Mouse (Mus musculus) myocyte (in vitro differentiated cells): Measurements from ENCODE around the gene Mdfi.

ENCODE experiments used
- CEBPB ChIP-seq: IDR thresholded peaks from 2 replicates; pipeline ENCODE4 v1.6.1; 2011; ENCODE audit warnings: mild to moderate bottlenecking, moderate library complexity; ENCODE audit not compliant: poor library complexity, insufficient read depth, severe bottlenecking
- E2F4 ChIP-seq: IDR thresholded peaks from one replicate; pipeline ENCODE4 v1.6.1; 2011; ENCODE audit warnings: mild to moderate bottlenecking, control low read depth, moderate library complexity; ENCODE audit not compliant: insufficient read depth
- MYOG ChIP-seq, 3 experiments: IDR thresholded peaks; one replicate each; pipeline ENCODE4 v1.6.1; 2011; ENCODE audit warnings: control low read depth in 2 of 3, low read depth in 2 of 3, mild to moderate bottlenecking in 2 of 3; ENCODE audit not compliant: insufficient read length in 2 of 3, control insufficient read depth in 1 of 3, insufficient read depth in 1 of 3
- POLR2A ChIP-seq: IDR thresholded peaks from one replicate; pipeline ENCODE4 v1.6.1; 2011; ENCODE audit warnings: low read depth, mild to moderate bottlenecking, control low read depth, moderate library complexity; ENCODE audit not compliant: insufficient read length
- POLR2AphosphoS2 ChIP-seq: IDR thresholded peaks from one replicate; pipeline ENCODE4 v1.6.1; 2011; ENCODE audit warnings: low read depth, control low read depth; ENCODE audit not compliant: insufficient read length

GRCm38 (mm10) chr17:47843465-47843864, 9.0 kb upstream of the Mdfi start:
- TF ChIP-seq POLR2A (no peak), POLR2AphosphoS2 (no peak), E2F4 (no peak), MYOG (IDR thresholded peaks at IDR 0.05; ENCODE audit: control insufficient read depth in 1 of 3, insufficient read depth in 1 of 3, insufficient read length in 2 of 3, low read depth in 2 of 3) (no peak), CEBPB (no peak)
